Mouse (Mus musculus) CH12.LX (cell line): Measurements from ENCODE around the gene A830018L16Rik.

Source experiments
- CTCF ChIP-seq, 2 experiments: IDR thresholded peaks in 1 of 2; conservative IDR thresholded peaks in 1 of 2; 2 replicates each; pipeline ENCODE4 v1.5.1; 2011 to 2012; ENCODE audit warnings: low read depth in 2 of 2, low read length in 2 of 2, improper control_type of control experiment in 1 of 2, inconsistent platforms in 1 of 2, mild to moderate bottlenecking in 1 of 2, moderate library complexity in 1 of 2
- MAFK ChIP-seq: IDR thresholded peaks from 2 replicates; pipeline ENCODE4 v1.6.1; 2011; ENCODE audit warnings: low read length, improper control_type of control experiment; ENCODE audit not compliant: insufficient replicate concordance
- MYC ChIP-seq: IDR thresholded peaks from 2 replicates; pipeline ENCODE4 v1.6.1; 2011; ENCODE audit warnings: low read depth, mild to moderate bottlenecking, improper control_type of control experiment, low read length
- NRF1 ChIP-seq: IDR thresholded peaks from 2 replicates; pipeline ENCODE4 v1.6.1; 2014; ENCODE audit warnings: low read depth, mild to moderate bottlenecking, inconsistent platforms, low read length, improper control_type of control experiment, moderate library complexity
- POLR2A ChIP-seq: IDR thresholded peaks from 2 replicates; pipeline ENCODE4 v1.6.1; 2011; ENCODE audit warnings: low read depth, mild to moderate bottlenecking, improper control_type of control experiment, low read length
- TCF12 ChIP-seq: IDR thresholded peaks from 2 replicates; pipeline ENCODE4 v1.6.1; 2014; ENCODE audit warnings: low read depth, mild to moderate bottlenecking, inconsistent platforms, low read length, improper control_type of control experiment

DNA sequence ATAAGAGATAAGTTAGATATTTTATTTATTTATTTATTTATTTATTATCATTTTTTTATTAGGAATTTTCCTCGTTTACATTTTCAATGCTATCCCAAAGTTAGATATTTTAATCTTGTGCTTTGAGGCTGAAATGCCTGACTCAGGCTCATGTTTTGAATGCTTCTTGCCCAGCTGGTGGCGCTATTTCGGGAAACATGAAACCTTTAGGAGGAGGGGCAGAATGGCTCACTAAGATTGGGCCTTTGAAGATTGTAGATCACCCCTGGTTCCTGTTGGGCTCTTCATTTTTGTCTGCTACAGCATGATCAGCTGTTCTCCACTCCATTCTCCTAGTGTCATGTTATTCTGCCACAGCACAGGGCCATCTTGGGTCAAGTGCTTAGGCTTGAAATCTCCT is 28.1 kb upstream of the A830018L16Rik start:
- TF ChIP-seq MYC (no peak), TCF12 (no peak), CTCF (conservative IDR thresholded peaks at IDR 0.05 in 1 of 2, IDR thresholded peaks at IDR 0.05 in 1 of 2; ENCODE audit: low read depth in 2 of 2, low read length in 2 of 2) (no peak), POLR2A (no peak), MAFK (no peak), NRF1 (no peak)
